Mouse (Mus musculus) C2C12 (cell line): Measurements from ENCODE around the gene Tmprss11e.

Experiments used
- CTCF ChIP-seq: IDR thresholded peaks from one replicate; pipeline ENCODE4 v1.5.1; 2011; ENCODE audit not compliant: control insufficient read depth, insufficient read depth, insufficient read length
- MAX ChIP-seq: IDR thresholded peaks from one replicate; pipeline ENCODE4 v1.6.1; 2011; ENCODE audit warnings: mild to moderate bottlenecking, control low read depth

GRCm38 (mm10) chr5:86728574-86728973 is 17.0 kb downstream of the Tmprss11e start:
- TF ChIP-seq MAX = no peak
- TF ChIP-seq CTCF = no peak
